Mouse (Mus musculus) neutrophil, adult 59 days (primary cell): ENCODE results near the gene Gm10318. TPM values are rescaled to one million over a fixed set of nuclear protein-coding genes. Genes with fewer than 3 reads are reported as not detected.

ENCODE experiments used
- total RNA-seq, 2 experiments: library from RNA; stranded (reverse); gene quantifications; 1 replicate in 1 of 2; 2 replicates in 1 of 2; pipeline ENCODE4 v1.2.4; 2023

The Gm10318 gene
- total RNA-seq: not detected

DNA sequence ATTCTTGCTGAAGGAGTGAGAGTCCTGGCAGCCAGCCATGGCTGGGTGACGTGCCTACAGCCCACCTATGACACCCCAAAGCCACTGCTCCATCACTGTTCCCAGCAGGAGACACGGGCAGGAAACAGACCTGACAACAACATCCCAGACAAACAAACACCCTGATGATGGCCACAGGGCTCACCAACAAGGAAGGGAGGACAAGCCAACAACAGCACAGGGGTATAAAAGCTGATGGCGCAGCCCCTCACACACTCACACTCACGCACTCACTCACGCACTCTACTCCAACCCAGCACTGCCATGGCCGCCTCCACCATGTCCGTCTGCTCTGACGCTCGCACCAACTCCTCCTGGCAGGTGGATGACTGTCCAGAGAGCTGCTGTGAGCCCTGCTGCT, at the start of gene Gm10318:
Gm10318 (plus strand) TSS at position 301 of the 400 bp plus-strand sequence.

DNA sequence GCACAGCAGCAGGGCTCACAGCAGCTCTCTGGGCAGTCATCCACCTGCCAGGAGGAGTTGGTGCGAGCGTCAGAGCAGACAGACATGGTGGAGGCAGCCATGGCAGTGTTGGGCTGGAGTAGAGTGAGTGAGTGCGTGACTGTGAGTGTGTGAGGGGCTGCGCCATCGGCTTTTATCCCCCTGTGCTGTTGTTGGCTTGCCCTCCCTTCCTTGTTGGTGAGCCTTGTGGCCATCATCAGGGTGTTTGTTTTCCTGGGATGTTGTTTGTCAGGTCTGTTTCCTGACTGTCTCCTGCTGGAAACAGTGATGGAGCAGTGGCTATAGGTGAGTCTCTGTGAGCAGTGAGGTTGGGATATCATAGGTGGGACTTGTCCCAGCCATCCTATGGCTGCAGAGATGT, 40.9 kb upstream of the Gm10318 start, which contains the start of gene Gm9507:
Gm9507 (minus strand) TSS at position 101 of the 400 bp plus-strand sequence.

DNA sequence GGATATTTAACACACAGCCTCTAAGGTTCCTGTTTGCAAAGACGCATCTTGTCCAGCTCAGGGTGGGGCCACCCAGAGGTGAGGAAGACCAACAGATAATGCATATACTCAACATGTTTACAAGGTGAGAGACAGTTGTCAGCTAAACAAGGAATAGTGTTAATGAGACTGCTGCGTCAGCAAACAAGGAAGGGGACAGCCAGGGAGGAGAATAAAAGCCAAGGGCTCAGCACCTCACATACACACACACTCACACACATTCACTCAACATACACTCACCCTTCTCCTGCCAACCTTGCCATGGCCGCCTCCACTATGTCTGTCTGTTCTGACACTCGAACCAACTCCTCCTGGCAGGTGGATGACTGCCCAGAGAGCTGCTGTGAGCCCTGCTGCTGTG, 38.3 kb upstream of the Gm10318 start, which contains the start of gene Gm2696:
Gm2696 (plus strand) TSS at position 301 of the 400 bp plus-strand sequence.

DNA sequence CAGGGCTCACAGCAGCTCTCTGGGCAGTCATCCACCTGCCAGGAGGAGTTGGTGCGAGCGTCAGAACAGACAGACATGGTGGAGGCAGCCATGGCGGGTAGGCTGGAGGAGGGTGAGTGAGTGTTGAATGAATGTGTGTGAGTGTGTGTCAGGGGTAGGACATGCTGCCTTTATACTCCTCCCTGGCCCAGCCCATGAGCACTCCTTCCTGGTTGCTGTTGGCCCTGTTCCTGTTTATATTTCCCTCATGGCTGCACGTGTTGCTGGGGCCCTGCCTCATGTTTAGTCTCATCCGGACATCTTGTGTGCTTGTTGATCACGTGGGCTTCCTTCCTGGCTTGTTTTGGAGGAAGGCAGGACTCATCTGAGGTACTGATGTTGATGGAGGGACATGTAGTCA, 25.7 kb upstream of the Gm10318 start, which contains the start of gene Krtap10-4:
Krtap10-4 (minus strand) TSS at position 145 of the 400 bp plus-strand sequence.

DNA sequence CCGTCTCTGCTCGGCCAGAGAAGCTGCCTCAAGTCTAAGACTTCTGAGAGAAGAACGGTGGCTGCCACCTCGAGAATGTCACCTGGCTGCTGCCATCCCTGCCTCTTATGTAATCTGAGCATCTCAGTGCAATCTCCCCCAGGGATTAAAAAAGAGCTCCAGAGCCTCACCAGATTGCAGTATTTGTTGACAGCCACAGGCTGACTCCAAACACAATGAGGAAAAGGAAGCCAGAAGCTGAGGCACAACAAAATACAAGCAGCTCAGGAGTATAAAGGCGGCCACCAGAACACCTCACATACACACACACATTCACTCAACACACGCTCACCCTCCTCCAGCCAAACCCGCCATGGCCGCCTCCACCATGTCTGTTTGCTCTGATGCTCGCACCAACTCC, 17.0 kb upstream of the Gm10318 start, which contains the start of gene Krtap10-10:
Krtap10-10 (plus strand) TSS at position 301 of the 400 bp plus-strand sequence.

DNA sequence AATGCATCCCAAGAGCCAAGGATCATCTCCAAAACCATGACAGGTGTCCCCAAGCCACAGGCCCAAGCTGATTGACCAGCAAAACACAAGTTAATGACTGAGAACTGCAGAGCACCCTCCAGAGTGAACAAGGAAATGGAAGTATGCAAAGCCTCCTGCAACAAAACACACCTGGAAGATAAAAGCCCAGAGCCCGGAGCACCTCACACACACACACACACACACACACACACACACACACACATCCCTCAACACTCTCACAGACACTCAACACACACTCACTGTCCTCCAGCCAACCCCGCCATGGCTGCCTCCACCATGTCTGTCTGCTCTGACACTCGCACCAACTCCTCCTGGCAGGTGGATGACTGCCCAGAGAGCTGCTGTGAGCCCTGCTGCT, 6.2 kb upstream of the Gm10318 start, which contains the start of gene Gm36176:
Gm36176 (plus strand) TSS at position 301 of the 400 bp plus-strand sequence.

DNA sequence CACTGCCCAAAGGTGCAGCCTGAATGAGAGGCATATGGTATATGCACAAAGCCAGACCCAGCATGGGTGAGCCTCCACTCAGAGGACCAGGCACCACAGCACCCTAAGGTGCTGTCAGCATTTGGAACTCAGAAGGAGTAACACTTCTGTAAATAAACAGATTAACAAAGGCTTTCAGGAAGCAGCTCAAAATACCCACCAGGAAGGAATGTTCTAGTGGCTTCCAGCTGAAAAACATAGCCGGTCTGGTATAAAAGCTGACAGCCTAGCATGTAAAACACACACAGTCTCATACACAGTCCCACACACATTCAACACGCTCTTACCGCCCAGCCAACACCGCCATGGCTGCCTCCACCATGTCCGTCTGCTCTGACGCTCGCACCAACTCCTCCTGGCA, 9.0 kb downstream of the Gm10318 start, which contains the start of gene Gm3285:
Gm3285 (plus strand) TSS at position 301 of the 400 bp plus-strand sequence.

DNA sequence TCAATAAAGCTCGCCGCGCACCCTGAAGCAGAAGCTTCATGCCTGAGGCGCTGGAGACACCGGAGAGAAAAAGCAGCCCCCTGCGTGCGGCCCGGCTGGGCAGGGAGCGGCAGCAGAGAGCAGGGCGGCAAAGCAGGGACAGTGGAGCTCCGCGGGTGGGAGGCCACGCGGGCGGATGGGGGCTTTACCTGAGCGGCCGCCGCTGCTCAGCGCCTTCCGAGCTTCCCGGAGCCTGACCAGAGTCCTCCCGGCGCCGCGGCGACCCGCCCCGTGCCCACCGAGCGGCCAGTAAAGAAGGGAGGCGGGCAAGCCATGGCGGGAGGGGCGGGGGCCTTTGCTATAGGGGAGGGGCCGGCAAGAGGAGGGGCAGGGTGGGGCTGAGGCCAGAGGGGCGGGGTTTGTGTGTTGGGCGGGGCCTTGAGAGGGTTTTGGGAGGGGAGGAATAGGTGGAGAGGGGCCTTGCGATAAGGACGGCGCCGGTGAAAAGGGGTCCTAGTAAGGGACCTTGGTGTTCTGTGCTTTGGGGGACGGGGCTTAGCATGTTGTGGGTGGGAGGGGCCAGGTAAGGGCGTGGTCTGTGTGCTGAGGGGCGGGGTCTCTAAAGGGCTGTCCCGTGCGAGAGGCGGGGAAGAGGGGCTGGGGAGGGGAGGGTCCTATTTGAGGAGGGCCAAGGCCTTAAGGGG, 49.7 kb downstream of the Gm10318 start, which contains the start of gene Lrrc3:
Lrrc3 (minus strand) TSS at position 326 of the 683 bp plus-strand sequence.

Other genes with a start within 250 kb of the Gm10318 start
- 10 to 100 TPM; 53.3 to 62.0 TPM for gene Sumo3, start 246.8 kb upstream of the Gm10318 start, total RNA-seq
- not detected for gene Gm49325, start 246.7 kb upstream of the Gm10318 start, total RNA-seq
- 10 to 100 TPM; 31.4 to 37.3 TPM for gene Ube2g2, start 230.6 kb upstream of the Gm10318 start, total RNA-seq
- not detected for gene Tspear, start 166.3 kb upstream of the Gm10318 start, total RNA-seq
- gene Gm19402, start 162.1 kb upstream of the Gm10318 start, total RNA-seq: not detected
- not detected for gene Gm9508, start 155.6 kb upstream of the Gm10318 start, total RNA-seq
- gene Gm10272, start 146.2 kb upstream of the Gm10318 start, total RNA-seq: not detected
- gene Gm10024, start 141.4 kb upstream of the Gm10318 start, total RNA-seq: not detected
- not detected for gene Gm10142, start 137.1 kb upstream of the Gm10318 start, total RNA-seq
- not detected for gene Krtap12-1, start 132.3 kb upstream of the Gm10318 start, total RNA-seq
- not detected for gene Gm10100, start 126.4 kb upstream of the Gm10318 start, total RNA-seq
- not detected for gene Gm18596, start 110.2 kb upstream of the Gm10318 start, total RNA-seq
- gene Gm9736, start 101.5 kb upstream of the Gm10318 start, total RNA-seq: not detected
- not detected for gene Gm3233, start 93.2 kb upstream of the Gm10318 start, total RNA-seq
- not detected for gene Gm3238, start 81.5 kb upstream of the Gm10318 start, total RNA-seq
- not detected for gene Gm7138, start 75.9 kb upstream of the Gm10318 start, total RNA-seq
- gene Gm3250, start 70.3 kb upstream of the Gm10318 start, total RNA-seq: not detected
- gene Gm7137, start 64.7 kb upstream of the Gm10318 start, total RNA-seq: not detected
- gene Gm9639, start 57.8 kb upstream of the Gm10318 start, total RNA-seq: not detected
- gene Gm19668, start 53.7 kb upstream of the Gm10318 start, total RNA-seq: not detected
- not detected for gene Gm9507, start 41.0 kb upstream of the Gm10318 start, total RNA-seq
- not detected for gene Gm2696, start 38.2 kb upstream of the Gm10318 start, total RNA-seq
- gene Krtap10-4, start 25.8 kb upstream of the Gm10318 start, total RNA-seq: not detected
- not detected for gene Krtap10-10, start 16.9 kb upstream of the Gm10318 start, total RNA-seq
- not detected for gene Gm36176, start 6.1 kb upstream of the Gm10318 start, total RNA-seq
- not detected for gene Gm3285, start 9.1 kb downstream of the Gm10318 start, total RNA-seq
- under 1 TPM; 0.11 to 0.31 TPM for gene Lrrc3, start 49.7 kb downstream of the Gm10318 start, total RNA-seq
- gene Trpm2, start 117.7 kb downstream of the Gm10318 start, total RNA-seq: 100 to 1,000 TPM; 278 to 284 TPM
- 1 to 10 TPM; 9.5 to 9.7 TPM for gene 1810043G02Rik, start 125.7 kb downstream of the Gm10318 start, total RNA-seq
- 10 to 100 TPM; 30.5 to 37.9 TPM for gene Pfkl, start 157.2 kb downstream of the Gm10318 start, total RNA-seq
- 1 to 10 TPM; 2.0 to 4.1 TPM for gene Dnmt3l, start 189.1 kb downstream of the Gm10318 start, total RNA-seq
- gene Aire, start 190.8 kb downstream of the Gm10318 start, total RNA-seq: under 1 TPM in 1 of 2 experiments, not detected in 1; 0.22 TPM
- 10 to 100 TPM; 47.1 to 50.3 TPM for gene Icosl, start 216.4 kb downstream of the Gm10318 start, total RNA-seq